Mouse (Mus musculus): ENCODE measurements around the gene Arhgdib. TPM values are rescaled to one million over a fixed set of nuclear protein-coding genes. Genes with fewer than 3 reads are reported as not detected.

Gene Arhgdib
- polyA plus RNA-seq, 1 experiment from 2014 or later: 29.0 TPM

- WGBS: 57% methylated on average over 12 of the region's 12 CpGs
- ATAC-seq (ENCODE audit: low FRiP score): no peak
- H3K27ac ChIP-seq: peak overlapping the region; percentile 49
- H3K4me1 ChIP-seq: peaks cover 4% of the 10 kb centered on the region
- no peak overlapping the region for H3K4me3 ChIP-seq
- H3K9ac ChIP-seq: no peak overlapping the region
- no peaks in the 10 kb centered on the region for H3K27me3 ChIP-seq
- H3K36me3 ChIP-seq: no peaks in the 10 kb centered on the region
- no peak overlapping the region for H3K4me2 ChIP-seq (replicated peaks)
- no peaks in the 10 kb centered on the region for H3K9me3 ChIP-seq (replicated peaks)
These were observed 11.0 kb downstream of the Arhgdib start for GRCm38 (mm10) chr6:136930677-136931076.

GRCm38 (mm10) chr6:136927626-136928025 is 14.1 kb downstream of the Arhgdib start:
- H3K9ac ChIP-seq: no peak overlapping the region
- 87% methylated on average over 1 of the region's 1 CpGs for WGBS

DNA sequence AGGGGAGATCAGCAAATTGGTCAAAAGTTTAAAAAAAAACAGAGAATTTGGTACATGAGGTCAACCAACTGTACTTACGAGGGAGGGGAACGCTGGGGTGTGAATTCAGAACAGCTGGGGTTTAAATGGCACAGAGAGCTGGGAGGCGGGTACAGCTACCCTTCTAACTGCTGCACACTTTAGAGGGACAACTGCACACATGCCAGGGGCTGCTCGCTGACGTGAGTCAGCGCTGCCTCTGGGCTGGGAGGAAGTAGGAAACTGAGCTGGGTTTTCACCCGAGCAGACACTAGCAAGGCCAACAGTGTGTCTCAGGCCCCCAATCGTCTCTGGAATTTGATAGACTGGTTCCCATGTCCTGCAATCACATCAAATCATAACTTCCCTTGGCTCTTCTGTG is 16.6 kb downstream of the Arhgdib start:
- H3K36me3 ChIP-seq: no peaks in the 10 kb centered on the region
- no peaks in the 10 kb centered on the region for H3K4me1 ChIP-seq
- H3K9ac ChIP-seq: no peak overlapping the region
- WGBS: 72% methylated on average over 8 of the region's 8 CpGs
- H3K9me3 ChIP-seq (replicated peaks): no peaks in the 10 kb centered on the region
- no peaks in the 10 kb centered on the region for H3K27me3 ChIP-seq
- H3K4me2 ChIP-seq (replicated peaks): no peak overlapping the region
- no peak for ATAC-seq (ENCODE audit: low FRiP score)
- H3K4me3 ChIP-seq: no peak overlapping the region
- H3K27ac ChIP-seq: no peak overlapping the region

More at GRCm38 (mm10) chr6:136927626-136928025, 14.1 kb downstream of the Arhgdib start:
- Histone ChIP-seq H3K36me3 (no peaks in the 10 kb centered on the region), H3K4me2 (replicated peaks) (no peak overlapping the region), H3K27ac (no peak overlapping the region), H3K9me3 (replicated peaks) (no peaks in the 10 kb centered on the region), H3K27me3 (no peaks in the 10 kb centered on the region), H3K4me3 (no peak overlapping the region), H3K4me1 (peaks cover 4% of the 10 kb centered on the region)
- ATAC-seq (ENCODE audit: low FRiP score): no peak

DNA sequence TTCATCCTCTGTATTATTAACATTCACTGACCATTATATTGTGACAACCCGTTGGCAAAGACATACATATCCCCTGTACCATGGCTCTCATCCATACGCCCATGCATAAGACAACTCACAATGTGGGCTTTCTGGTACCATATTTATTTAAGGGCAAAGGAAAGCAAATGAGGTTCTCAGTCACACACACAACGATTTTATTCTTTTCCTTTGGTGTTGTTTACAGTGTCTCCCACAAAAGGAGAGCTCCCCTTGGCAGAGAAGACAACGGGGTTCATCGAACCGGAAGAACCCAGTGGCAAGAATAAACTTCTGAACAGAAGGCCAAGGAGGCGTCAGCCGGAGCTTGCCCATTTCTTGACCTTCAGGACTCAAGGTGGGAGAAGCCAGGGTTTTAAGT is 18.2 kb downstream of the Arhgdib start, which contains the start of gene Pde6h:
Gene Pde6h, plus strand, starts transcription at position 301 of the 400 bp plus-strand sequence.
- Histone ChIP-seq H3K4me3 (no peak within 1 kb of the TSS), H3K9ac (no peak within 1 kb of the TSS), H3K9me3 (replicated peaks) (no peaks in the 10 kb centered on the region), H3K27me3 (no peaks in the 10 kb centered on the region), H3K4me2 (replicated peaks) (no peak within 1 kb of the TSS), H3K36me3 (no peaks in the 10 kb centered on the region), H3K4me1 (no peaks in the 10 kb centered on the region), H3K27ac (no peak within 1 kb of the TSS)
- ATAC-seq (ENCODE audit: low FRiP score): no peak
- 92% methylated on average over 8 of the region's 8 CpGs for whole genome bisulfite sequencing

GRCm38 (mm10) chr6:136922871-136923270 is 18.8 kb downstream of the Arhgdib start:
- Histone ChIP-seq H3K27me3 (no peaks in the 10 kb centered on the region), H3K9me3 (replicated peaks) (no peaks in the 10 kb centered on the region), H3K36me3 (no peaks in the 10 kb centered on the region), H3K27ac (no peak overlapping the region), H3K4me3 (no peak overlapping the region), H3K4me1 (no peaks in the 10 kb centered on the region), H3K9ac (no peak overlapping the region), H3K4me2 (replicated peaks) (no peak overlapping the region)
- WGBS: 84% methylated on average over 7 of the region's 7 CpGs
- ATAC-seq (ENCODE audit: low FRiP score): no peak

- Histone ChIP-seq H3K4me3 (no peak within 1 kb of the TSS), H3K4me1 (no peaks in the 10 kb centered on the region), H3K4me2 (replicated peaks) (no peak within 1 kb of the TSS), H3K36me3 (no peaks in the 10 kb centered on the region), H3K9me3 (replicated peaks) (no peaks in the 10 kb centered on the region), H3K27me3 (no peaks in the 10 kb centered on the region), H3K27ac (no peak within 1 kb of the TSS), H3K9ac (no peak within 1 kb of the TSS)
- ATAC-seq (ENCODE audit: low FRiP score): no peak
- WGBS: 85% methylated on average over 5 of the region's 5 CpGs
These were observed 19.6 kb downstream of the Arhgdib start, which contains the start of gene Erp27 for GRCm38 (mm10) chr6:136922080-136922479. Gene Erp27 (minus strand): TSS chr6:136922180.

- no peaks in the 10 kb centered on the region for H3K4me1 ChIP-seq
- no peaks in the 10 kb centered on the region for H3K36me3 ChIP-seq
- no peak for ATAC-seq (ENCODE audit: low FRiP score)
- H3K27me3 ChIP-seq: no peaks in the 10 kb centered on the region
- H3K4me2 ChIP-seq (replicated peaks): no peak overlapping the region
- no peak overlapping the region for H3K9ac ChIP-seq
- H3K4me3 ChIP-seq: no peak overlapping the region
- no peak overlapping the region for H3K27ac ChIP-seq
- WGBS: 72% methylated on average over 7 of the region's 7 CpGs
- no peaks in the 10 kb centered on the region for H3K9me3 ChIP-seq (replicated peaks)
These were observed 20.1 kb downstream of the Arhgdib start for GRCm38 (mm10) chr6:136921601-136922000.

GRCm38 (mm10) chr6:136920320-136921257 is 21.1 kb downstream of the Arhgdib start:
- Histone ChIP-seq H3K4me2 (replicated peaks) (no peak overlapping the region), H3K9ac (no peak overlapping the region), H3K36me3 (no peaks in the 10 kb centered on the region), H3K27me3 (no peaks in the 10 kb centered on the region), H3K27ac (no peak overlapping the region), H3K4me3 (no peak overlapping the region), H3K4me1 (no peaks in the 10 kb centered on the region), H3K9me3 (replicated peaks) (no peaks in the 10 kb centered on the region)
- ATAC-seq (ENCODE audit: low FRiP score): no peak
- WGBS: 45% methylated on average over 16 of the region's 16 CpGs

- H3K9ac ChIP-seq: no peak overlapping the region
- no peaks in the 10 kb centered on the region for H3K27me3 ChIP-seq
- H3K4me3 ChIP-seq: no peak overlapping the region
- H3K27ac ChIP-seq: no peak overlapping the region
- WGBS: 0% methylated on average over 2 of the region's 2 CpGs
- no peaks in the 10 kb centered on the region for H3K9me3 ChIP-seq (replicated peaks)
- no peak overlapping the region for H3K4me2 ChIP-seq (replicated peaks)
- no peaks in the 10 kb centered on the region for H3K36me3 ChIP-seq
- H3K4me1 ChIP-seq: peaks cover 6% of the 10 kb centered on the region
- ATAC-seq (ENCODE audit: low FRiP score): no peak
These were observed 23.8 kb downstream of the Arhgdib start for GRCm38 (mm10) chr6:136917885-136918284.

GRCm38 (mm10) chr6:136915721-136916395 is 25.8 kb downstream of the Arhgdib start:
- no peak overlapping the region for H3K4me2 ChIP-seq (replicated peaks)
- no peak for ATAC-seq (ENCODE audit: low FRiP score)
- no peak overlapping the region for H3K27ac ChIP-seq
- no peaks in the 10 kb centered on the region for H3K27me3 ChIP-seq
- no peaks in the 10 kb centered on the region for H3K9me3 ChIP-seq (replicated peaks)
- 86% methylated on average over 8 of the region's 8 CpGs for WGBS
- H3K4me1 ChIP-seq: peaks cover 6% of the 10 kb centered on the region
- H3K9ac ChIP-seq: no peak overlapping the region
- H3K4me3 ChIP-seq: no peak overlapping the region
- H3K36me3 ChIP-seq: no peaks in the 10 kb centered on the region

DNA sequence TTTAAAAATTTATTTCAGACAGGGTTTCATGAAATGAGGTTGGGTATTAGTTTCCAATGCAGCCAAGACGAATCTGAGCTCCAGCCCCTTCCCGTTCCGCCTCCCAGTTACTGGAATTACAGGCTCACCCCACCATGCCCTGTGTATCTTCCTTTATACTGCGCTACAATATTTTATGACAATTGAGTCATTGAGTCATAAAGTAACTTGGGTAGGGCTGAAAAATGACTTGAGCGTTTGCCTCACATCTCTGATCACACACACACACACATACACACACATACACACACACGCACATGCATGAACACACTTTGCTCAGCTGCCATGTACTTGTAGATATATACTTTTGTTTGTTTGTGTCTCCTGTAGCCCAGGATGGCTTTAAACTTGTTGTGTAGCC is 27.5 kb downstream of the Arhgdib start:
- no peak overlapping the region for H3K27ac ChIP-seq
- H3K4me1 ChIP-seq: peaks cover 6% of the 10 kb centered on the region
- no peaks in the 10 kb centered on the region for H3K36me3 ChIP-seq
- no peaks in the 10 kb centered on the region for H3K27me3 ChIP-seq
- no peak overlapping the region for H3K4me3 ChIP-seq
- no peak overlapping the region for H3K9ac ChIP-seq
- WGBS: 91% methylated on average over 6 of the region's 6 CpGs
- ATAC-seq (ENCODE audit: low FRiP score): no peak
- H3K4me2 ChIP-seq (replicated peaks): no peak overlapping the region
- H3K9me3 ChIP-seq (replicated peaks): no peaks in the 10 kb centered on the region

- Histone ChIP-seq H3K36me3 (no peaks in the 10 kb centered on the region), H3K9ac (peak overlapping the region; percentile 35; the same call in 1 of the 2 replicates), H3K4me2 (replicated peaks) (peak overlapping the region; percentile 45), H3K4me3 (no peak overlapping the region), H3K9me3 (replicated peaks) (no peaks in the 10 kb centered on the region), H3K4me1 (peaks cover 6% of the 10 kb centered on the region), H3K27ac (no peak overlapping the region), H3K27me3 (no peaks in the 10 kb centered on the region)
- ATAC-seq (ENCODE audit: low FRiP score): no peak
- 20% methylated on average over 18 of the region's 18 CpGs for WGBS
These were observed 28.1 kb downstream of the Arhgdib start for GRCm38 (mm10) chr6:136913384-136914126.

Measured in hindbrain, embryonic 12.5 days (tissue).